Mouse (Mus musculus): ENCODE data around the gene Flvcr2.

- TF ChIP-seq CTCF (IDR thresholded peaks at IDR 0.05; ENCODE audit: low read depth) (peak; percentile 50), EP300 (optimal IDR thresholded peaks at IDR 0.05) (no peak)
These were observed 75.7 kb downstream of the Flvcr2 start for GRCm38 (mm10) chr12:85822051-85822450.

Measured in stomach, postnatal 0 days (tissue).